Mouse (Mus musculus) olfactory bulb, adult 2 months (tissue): ENCODE data around the gene Sh3bp5.

ENCODE experiments used
- CTCF ChIP-seq: fragments of 200-500 bp; IDR thresholded peaks from 2 replicates; pipeline ENCODE4 v1.5.1; 2012; ENCODE audit warnings: low read depth, mild to moderate bottlenecking, low read length, moderate library complexity; ENCODE audit not compliant: insufficient read depth
- POLR2A ChIP-seq: fragments of 200-500 bp; IDR thresholded peaks from 2 replicates; pipeline ENCODE4 v1.6.1; 2012; ENCODE audit warnings: mild to moderate bottlenecking, low read depth, low read length, moderate library complexity; ENCODE audit not compliant: insufficient read depth

GRCm38 (mm10) chr14:31464176-31464575 is 28.3 kb upstream of the Sh3bp5 start:
- no peak for TF ChIP-seq POLR2A
- no peak for TF ChIP-seq CTCF
